Mouse (Mus musculus): Measurements from ENCODE around the gene Hpse2.
"Not testable (repeated sequence)": the region's sequence is repeated elsewhere in the genome, so short reads cannot be mapped to it uniquely, and the experiment has no call there.

Hpse2 gene

DNA sequence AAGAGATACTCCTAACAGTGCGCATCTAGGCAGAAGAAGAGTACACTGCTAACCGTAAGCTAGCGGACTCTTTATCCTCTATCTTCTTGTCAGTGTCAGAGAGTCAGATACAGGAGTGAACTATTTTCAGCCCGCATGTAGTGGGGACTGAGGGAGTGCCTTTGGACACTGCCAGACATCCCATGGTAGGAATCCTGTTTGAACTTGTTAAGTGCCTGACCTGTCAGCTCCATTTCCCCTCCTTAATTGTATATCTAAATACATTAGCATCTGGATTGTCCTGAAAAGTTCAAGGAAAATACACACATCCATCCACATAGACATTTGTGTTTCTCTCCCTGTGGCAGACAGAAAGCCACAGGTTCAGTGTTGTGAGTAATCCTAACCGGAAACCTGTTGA is 531.1 kb downstream of the Hpse2 start:
- DNase-seq (ENCODE audit: extremely low spot score, low spot score) = no peak

GRCm38 (mm10) chr19:42855649-42856048 is 532.5 kb downstream of the Hpse2 start:
- no peak for DNase-seq (ENCODE audit: extremely low spot score, low spot score)

GRCm38 (mm10) chr19:42850444-42850843 is 537.7 kb downstream of the Hpse2 start:
- no peak for DNase-seq (ENCODE audit: extremely low spot score, low spot score)

GRCm38 (mm10) chr19:42839621-42840294 is 548.4 kb downstream of the Hpse2 start:
- DNase-seq (ENCODE audit: extremely low spot score, low spot score) = no peak

GRCm38 (mm10) chr19:42839118-42839517 is 549.0 kb downstream of the Hpse2 start:
- no peak for DNase-seq (ENCODE audit: extremely low spot score, low spot score)

DNA sequence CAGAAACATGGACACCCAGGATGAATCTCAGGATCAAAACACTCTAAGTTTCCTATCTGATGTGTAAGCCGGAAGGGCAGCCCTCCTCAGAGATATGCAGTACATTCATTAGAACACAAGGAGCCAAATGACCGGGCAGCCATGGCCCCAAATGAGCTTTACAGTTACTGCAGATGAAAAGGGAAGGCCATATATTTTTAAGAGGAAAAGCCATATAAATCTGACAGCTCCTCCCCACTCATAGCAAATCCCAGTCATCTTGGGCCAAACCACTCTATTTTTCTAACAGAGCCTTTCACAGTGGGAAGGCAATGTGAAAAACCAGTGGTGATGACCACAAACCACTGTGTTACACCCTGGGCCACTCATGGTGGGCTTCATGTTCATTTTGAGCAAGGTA is 549.9 kb downstream of the Hpse2 start:
- DNase-seq (ENCODE audit: extremely low spot score, low spot score) = no peak

DNA sequence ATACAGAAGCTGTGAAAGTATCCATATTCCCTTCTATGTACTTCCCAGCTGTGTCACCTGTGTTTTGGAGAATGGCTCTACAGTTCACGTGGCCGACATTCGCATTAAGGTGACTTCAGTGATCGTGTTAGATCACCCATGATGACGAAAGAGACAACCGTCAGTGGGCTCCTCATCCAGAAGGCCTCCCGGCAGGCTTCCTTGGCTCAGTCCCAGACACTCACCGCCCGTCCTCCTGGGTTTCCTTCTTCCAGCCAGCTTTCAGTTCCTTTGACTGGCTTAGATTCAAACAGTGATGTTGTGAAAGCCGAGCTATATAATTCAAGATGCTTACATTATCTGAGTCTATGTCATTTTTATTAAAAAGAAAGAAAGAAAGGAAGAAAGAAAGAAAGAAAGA is 550.6 kb downstream of the Hpse2 start:
- no peak for DNase-seq (ENCODE audit: extremely low spot score, low spot score)

DNA sequence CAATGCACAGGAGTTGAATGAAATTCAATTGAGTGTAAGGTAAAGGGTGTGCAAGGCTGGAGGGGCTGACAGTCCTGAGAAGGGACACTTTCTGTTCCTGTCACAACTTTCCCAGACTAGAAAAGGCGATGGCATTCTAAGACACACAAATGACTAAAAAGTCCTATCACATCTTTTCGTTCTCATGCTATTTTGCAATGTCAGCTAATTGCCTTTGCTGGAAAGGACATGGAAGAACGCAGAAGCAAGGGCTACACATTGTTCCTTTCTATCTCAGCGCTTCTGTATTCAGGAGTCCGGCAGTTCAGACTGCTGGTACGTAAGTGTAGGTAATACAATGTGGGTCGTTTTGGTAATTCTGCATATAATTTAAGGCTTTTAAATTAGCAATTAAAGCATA is 555.0 kb downstream of the Hpse2 start:
- DNase-seq (ENCODE audit: extremely low spot score, low spot score) = no peak

- no peak for DNase-seq (ENCODE audit: extremely low spot score, low spot score)
Observed at GRCm38 (mm10) chr19:42832251-42832650, 555.9 kb downstream of the Hpse2 start.

DNA sequence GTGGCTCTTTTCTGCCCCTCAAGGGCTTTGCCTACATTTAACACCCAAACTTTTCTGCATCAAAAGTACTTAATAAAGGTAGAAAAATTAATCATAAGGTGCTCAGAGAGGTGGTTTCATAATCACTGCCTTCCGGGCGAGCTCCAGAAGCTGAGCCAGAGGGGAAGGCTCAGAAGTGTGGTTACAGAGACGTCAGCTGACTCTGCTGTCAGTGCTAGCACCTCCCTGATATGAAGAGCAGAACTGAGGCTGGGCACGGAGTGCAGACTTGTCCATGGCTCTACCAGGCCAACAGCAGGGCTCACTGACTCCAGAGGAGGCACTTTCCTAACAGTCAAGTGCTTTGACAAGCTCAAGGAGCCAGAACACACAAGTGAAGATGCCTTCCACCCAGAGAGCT is 559.0 kb downstream of the Hpse2 start:
- no peak for DNase-seq (ENCODE audit: extremely low spot score, low spot score)

DNA sequence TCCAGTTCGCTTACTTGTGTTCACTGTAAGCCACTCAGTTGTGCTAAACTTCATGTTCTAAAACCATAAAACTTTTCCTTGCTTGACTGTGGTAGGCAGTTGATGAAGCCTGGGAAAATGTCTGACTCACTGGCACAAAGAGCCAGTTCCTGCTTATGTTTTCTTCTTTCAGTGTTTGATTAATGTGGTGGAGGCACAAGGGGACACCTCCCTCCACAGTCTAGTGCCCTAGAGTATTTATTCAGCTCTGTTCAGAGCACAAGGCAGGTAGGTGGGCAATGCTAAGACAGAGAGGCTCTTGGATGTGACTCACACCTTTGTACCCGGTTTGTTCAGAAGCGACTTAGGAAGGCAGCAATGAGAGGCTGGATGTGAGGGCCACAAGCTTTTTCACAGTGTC is 560.3 kb downstream of the Hpse2 start:
- DNase-seq (ENCODE audit: extremely low spot score, low spot score) = no peak

DNA sequence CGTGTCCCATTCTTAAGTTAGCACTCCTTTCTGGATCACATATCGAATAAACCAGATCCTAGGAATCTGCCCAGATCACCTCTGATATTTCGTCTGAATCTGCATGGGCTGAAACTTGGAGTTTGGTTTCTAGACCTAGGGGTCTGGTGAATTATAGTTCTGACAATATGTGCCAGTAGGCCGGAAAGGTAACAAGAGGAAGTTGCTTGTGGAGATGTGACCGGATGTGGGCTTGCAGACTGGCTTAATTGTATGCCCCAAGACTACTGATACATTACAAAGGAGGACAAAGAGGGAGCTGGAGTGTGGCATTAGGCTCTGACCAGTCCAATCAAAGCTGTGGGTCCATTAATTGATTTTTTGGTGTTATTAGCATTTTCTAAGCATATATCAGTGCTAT is 568.0 kb downstream of the Hpse2 start:
- no peak for DNase-seq (ENCODE audit: extremely low spot score, low spot score)

GRCm38 (mm10) chr19:42817761-42818160 is 570.4 kb downstream of the Hpse2 start:
- DNase-seq (ENCODE audit: extremely low spot score, low spot score) = no peak

GRCm38 (mm10) chr19:42816261-42816660 is 571.9 kb downstream of the Hpse2 start:
- no peak for DNase-seq (ENCODE audit: extremely low spot score, low spot score)

GRCm38 (mm10) chr19:42810140-42810539 is 578.0 kb downstream of the Hpse2 start:
- no peak for DNase-seq (ENCODE audit: extremely low spot score, low spot score)

GRCm38 (mm10) chr19:42809491-42809890 is 578.7 kb downstream of the Hpse2 start:
- no peak for DNase-seq (ENCODE audit: extremely low spot score, low spot score)

DNA sequence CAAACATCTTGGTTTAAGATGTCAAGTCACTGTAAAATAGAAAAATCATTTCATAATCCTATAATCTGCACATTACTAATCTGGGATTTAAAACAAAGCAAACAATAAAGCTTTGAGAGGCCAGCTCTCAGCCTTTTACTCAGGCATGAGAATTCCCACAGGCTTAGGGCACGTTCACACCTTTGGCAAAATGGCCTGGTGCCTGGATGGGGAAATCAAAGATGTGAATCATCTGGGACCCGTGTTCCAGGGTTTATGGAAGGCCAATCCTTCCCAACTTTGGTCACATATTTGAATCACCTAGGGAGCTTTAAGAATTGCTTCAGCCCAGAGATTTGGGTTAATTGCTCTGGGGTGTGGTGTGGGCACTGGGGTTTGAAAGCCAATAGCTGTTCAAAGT is 590.3 kb downstream of the Hpse2 start:
- no peak for DNase-seq (ENCODE audit: extremely low spot score, low spot score)

- no peak for DNase-seq (ENCODE audit: extremely low spot score, low spot score)
Observed at GRCm38 (mm10) chr19:42795801-42796200, 592.4 kb downstream of the Hpse2 start.

DNA sequence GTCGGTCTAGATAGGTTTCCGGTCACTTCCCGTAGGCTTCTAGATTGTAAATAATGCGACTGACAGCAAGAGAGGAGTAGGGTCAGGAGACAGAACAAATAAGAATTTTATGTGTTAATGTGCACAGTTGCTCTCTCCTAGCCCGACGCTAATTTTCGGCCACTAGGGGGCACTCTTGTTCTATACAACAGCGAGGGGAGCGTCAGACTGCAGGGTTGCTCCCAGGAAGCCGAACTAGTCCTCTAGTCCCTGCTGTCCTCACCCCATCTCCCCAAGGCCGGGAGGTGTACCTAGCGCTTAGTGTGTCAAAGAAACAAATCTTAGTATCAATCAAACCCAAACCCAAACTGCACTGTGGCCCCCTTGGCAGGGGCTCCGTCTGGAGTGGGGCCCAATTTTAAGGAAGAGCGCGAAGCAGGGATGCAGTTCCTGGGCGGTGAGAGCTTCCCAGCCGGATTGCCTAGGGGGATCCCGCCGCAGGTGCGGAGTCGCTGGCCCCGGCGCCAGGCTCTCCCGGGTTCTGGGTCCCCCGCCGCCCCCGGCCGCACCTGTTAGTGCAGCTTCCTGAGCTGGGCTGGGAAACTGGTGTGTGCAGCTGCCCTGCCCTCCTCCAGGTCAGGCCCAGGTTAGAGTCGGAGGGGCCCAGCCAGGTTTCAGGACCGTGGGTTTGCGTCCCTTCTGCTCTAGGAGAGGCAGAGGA is 593.1 kb downstream of the Hpse2 start:
- peak; percentile 96 for DNase-seq (ENCODE audit: extremely low spot score, low spot score)

- DNase-seq (ENCODE audit: extremely low spot score, low spot score) = no peak
Observed at GRCm38 (mm10) chr19:42788311-42788710, 599.8 kb downstream of the Hpse2 start.

- no peak for DNase-seq (ENCODE audit: extremely low spot score, low spot score)
Observed at GRCm38 (mm10) chr19:42785562-42786220, 602.5 kb downstream of the Hpse2 start.

DNA sequence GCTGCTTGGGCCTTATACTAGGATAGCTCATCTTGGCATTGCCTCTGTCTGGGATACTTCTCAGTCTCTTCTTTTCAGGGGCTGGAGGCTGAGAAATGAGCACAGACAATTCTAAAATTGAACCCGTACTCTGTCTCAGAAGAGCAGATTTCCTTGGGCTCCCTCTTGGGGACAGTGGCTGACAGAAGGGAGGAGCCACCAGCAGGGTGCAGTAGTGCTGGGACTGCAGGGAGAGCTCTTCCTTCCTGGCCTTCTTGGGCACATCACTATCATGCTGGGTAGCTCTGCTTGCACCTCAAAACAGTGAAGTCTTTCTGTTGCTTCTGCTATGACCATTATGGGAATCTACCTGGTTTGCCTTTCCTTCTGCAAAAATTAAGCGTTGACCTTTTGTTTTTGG is 603.0 kb downstream of the Hpse2 start:
- no peak for DNase-seq (ENCODE audit: extremely low spot score, low spot score)

DNA sequence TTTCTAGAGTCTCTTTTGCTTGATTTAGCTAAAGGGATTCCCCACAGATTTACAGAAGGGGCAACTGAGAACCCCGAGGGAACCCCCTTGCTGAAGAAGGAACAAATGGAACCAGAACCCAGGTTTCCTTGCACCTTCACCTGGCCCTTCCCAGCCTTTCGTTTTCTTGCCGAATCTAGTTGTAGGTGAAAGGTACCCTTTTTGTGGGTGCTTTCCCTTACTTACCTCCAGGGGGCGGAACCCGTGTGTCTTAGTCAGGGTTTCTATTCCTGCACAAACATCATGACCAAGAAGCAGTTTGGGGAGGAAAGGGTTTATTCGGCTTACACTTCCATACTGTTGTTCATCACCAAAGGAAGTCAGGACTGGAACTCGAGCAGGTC is 608.0 kb downstream of the Hpse2 start:
- not testable (repeated sequence) for DNase-seq (ENCODE audit: extremely low spot score, low spot score)

Measured in neural tube, embryonic 10.5 days (tissue).